Mouse (Mus musculus): ENCODE results near the gene Kdm4d.
"Not testable (repeated sequence)": the region's sequence is repeated elsewhere in the genome, so short reads cannot be mapped to it uniquely, and the experiment has no call there.

Gene Kdm4d

GRCm38 (mm10) chr9:14451120-14451519 is 49.2 kb downstream of the Kdm4d start:
- peak; percentile 41 for DNase-seq

- not testable (repeated sequence) for DNase-seq
Observed at GRCm38 (mm10) chr9:14447086-14447485, 53.2 kb downstream of the Kdm4d start.

- DNase-seq, result no peak
Observed at GRCm38 (mm10) chr9:14440347-14440746, 59.9 kb downstream of the Kdm4d start.

- DNase-seq, result no peak
Observed at GRCm38 (mm10) chr9:14433252-14433939, 66.9 kb downstream of the Kdm4d start.

Data from lung, postnatal 36 days (tissue).